In genomic region chr16:24118487-24118886, GRCm38 (mm10) we compare ENCODE assay signal across 19 mouse cellular contexts.
"Had no signal": no experiment of that assay in that cellular context is flagged by ENCODE, and none has a peak within 500 bp of the region (broad histone marks: within the 10 kb centered on the region; RNA-seq: fewer than 3 reads in every experiment).

No protein-coding gene starts in this region.

- H3K27ac ChIP-seq: liver, embryonic 13.5 days; liver, embryonic 15.5 days; lung, embryonic 15.5 days; macrophage; midbrain, embryonic 13.5 days; neural tube, embryonic 12.5 days had no signal

- DNase-seq: liver, embryonic 13.5 days; liver, postnatal 0 days; lung, adult 2 months; lung, postnatal 14 days; lung, postnatal 36 days; right cerebral cortex, postnatal 14 days; spleen, adult 18-20 months; thymus, adult 18-20 months; thymus, postnatal 14 days; thymus, postnatal 36 days had no signal

- ATAC-seq: liver, postnatal 0 days; lung, postnatal 0 days; midbrain, embryonic 13.5 days; midbrain, embryonic 16.5 days had no signal

- H3K4me1 ChIP-seq: liver, embryonic 13.5 days; liver, embryonic 15.5 days; lung, embryonic 15.5 days; megakaryocyte, embryonic 14.5 days; midbrain, embryonic 13.5 days; neural tube, embryonic 12.5 days had no signal

- H3K4me2 ChIP-seq: liver, embryonic 13.5 days; liver, embryonic 15.5 days; lung, embryonic 15.5 days; midbrain, embryonic 11.5 days; midbrain, embryonic 13.5 days; neural tube, embryonic 12.5 days had no signal

- H3K36me3 ChIP-seq: liver, embryonic 13.5 days; liver, embryonic 15.5 days; lung, embryonic 15.5 days; midbrain, embryonic 13.5 days; neural tube, embryonic 12.5 days had no signal

- H3K4me3 ChIP-seq: liver, embryonic 13.5 days; liver, embryonic 15.5 days; lung, embryonic 15.5 days; megakaryocyte, embryonic 14.5 days; midbrain, embryonic 13.5 days; neural tube, embryonic 12.5 days had no signal

- H3K9ac ChIP-seq: liver, embryonic 13.5 days; liver, embryonic 15.5 days; liver, postnatal 0 days; lung, embryonic 15.5 days; midbrain, embryonic 13.5 days; neural tube, embryonic 12.5 days had no signal

- H3K9me3 ChIP-seq: liver, embryonic 13.5 days; liver, embryonic 15.5 days; lung, embryonic 15.5 days; megakaryocyte, embryonic 14.5 days; midbrain, embryonic 13.5 days; neural tube, embryonic 12.5 days had no signal

- H3K27me3 ChIP-seq: liver, embryonic 13.5 days; liver, embryonic 15.5 days; lung, embryonic 15.5 days; midbrain, embryonic 13.5 days; neural tube, embryonic 12.5 days had no signal
